Mouse (Mus musculus) right cerebral cortex, postnatal 4 days (tissue): ENCODE measurements around the gene Cplx1.
"Not testable (repeated sequence)": the region's sequence is repeated elsewhere in the genome, so short reads cannot be mapped to it uniquely, and the experiment has no call there.

Experiments
- DNase-seq: peaks from one replicate; pipeline ENCODE4 v3.0.0-alpha.2; 2022

Gene Cplx1

GRCm38 (mm10) chr5:108515581-108516361 lies 34.1 kb downstream of the Cplx1 start:
- DNase-seq = no peak

GRCm38 (mm10) chr5:108502286-108502685 lies 47.5 kb downstream of the Cplx1 start:
- DNase-seq = no peak

- no peak for DNase-seq
These were observed 48.3 kb downstream of the Cplx1 start for GRCm38 (mm10) chr5:108501573-108501972.

GRCm38 (mm10) chr5:108486148-108486547 lies 63.7 kb downstream of the Cplx1 start:
- DNase-seq = not testable (repeated sequence)

GRCm38 (mm10) chr5:108485239-108485638 lies 64.6 kb downstream of the Cplx1 start:
- DNase-seq = peak; percentile 11

- no peak for DNase-seq
These were observed 66.8 kb downstream of the Cplx1 start for GRCm38 (mm10) chr5:108483006-108483405.

GRCm38 (mm10) chr5:108475977-108476376 lies 73.8 kb downstream of the Cplx1 start:
- no peak for DNase-seq

- DNase-seq = no peak
These were observed 76.1 kb downstream of the Cplx1 start for GRCm38 (mm10) chr5:108473737-108474136.

- DNase-seq = no peak
These were observed 80.2 kb downstream of the Cplx1 start for GRCm38 (mm10) chr5:108469617-108470016.
